Mouse (Mus musculus): ENCODE data around the gene Btg2. TPM values are rescaled to one million over a fixed set of nuclear protein-coding genes. Genes with fewer than 3 reads are reported as not detected.

The Btg2 gene
- polyA plus RNA-seq, 1 experiment from 2014 or later = 105 TPM

DNA sequence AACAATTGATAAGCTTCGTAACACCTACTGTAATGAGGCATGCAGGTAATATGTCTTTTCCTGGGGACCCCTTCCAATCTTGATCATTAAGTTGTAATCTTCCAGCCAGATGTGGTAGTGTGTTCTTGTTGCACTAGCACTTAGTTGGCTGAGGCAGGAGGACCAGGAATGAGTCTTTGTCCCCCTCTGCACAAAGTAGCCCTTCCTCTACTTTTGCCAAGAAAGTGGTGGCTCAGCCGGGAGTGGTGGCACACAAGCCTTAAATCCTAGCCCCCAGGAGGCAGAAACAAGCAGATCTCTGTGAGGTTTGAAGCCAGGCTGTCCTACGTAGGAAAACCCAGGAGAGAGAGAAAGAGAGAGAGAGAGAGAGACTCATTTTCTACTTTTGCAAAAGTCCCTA is 17.0 kb downstream of the Btg2 start:
- H3K27ac ChIP-seq = peak overlapping the region; percentile 98
- no peak overlapping the region for H3K9ac ChIP-seq
- H3K4me2 ChIP-seq (replicated peaks) = peak overlapping the region; percentile 71; the same call in 1 of the 2 replicates
- H3K27me3 ChIP-seq = no peaks in the 10 kb centered on the region
- no peaks in the 10 kb centered on the region for H3K9me3 ChIP-seq (replicated peaks)
- H3K4me1 ChIP-seq = peaks cover 75% of the 10 kb centered on the region
- no peak for ATAC-seq (ENCODE audit: low FRiP score)
- 33% methylated on average over 3 of the region's 3 CpGs for WGBS
- H3K4me3 ChIP-seq = no peak overlapping the region
- no peaks in the 10 kb centered on the region for H3K36me3 ChIP-seq

DNA sequence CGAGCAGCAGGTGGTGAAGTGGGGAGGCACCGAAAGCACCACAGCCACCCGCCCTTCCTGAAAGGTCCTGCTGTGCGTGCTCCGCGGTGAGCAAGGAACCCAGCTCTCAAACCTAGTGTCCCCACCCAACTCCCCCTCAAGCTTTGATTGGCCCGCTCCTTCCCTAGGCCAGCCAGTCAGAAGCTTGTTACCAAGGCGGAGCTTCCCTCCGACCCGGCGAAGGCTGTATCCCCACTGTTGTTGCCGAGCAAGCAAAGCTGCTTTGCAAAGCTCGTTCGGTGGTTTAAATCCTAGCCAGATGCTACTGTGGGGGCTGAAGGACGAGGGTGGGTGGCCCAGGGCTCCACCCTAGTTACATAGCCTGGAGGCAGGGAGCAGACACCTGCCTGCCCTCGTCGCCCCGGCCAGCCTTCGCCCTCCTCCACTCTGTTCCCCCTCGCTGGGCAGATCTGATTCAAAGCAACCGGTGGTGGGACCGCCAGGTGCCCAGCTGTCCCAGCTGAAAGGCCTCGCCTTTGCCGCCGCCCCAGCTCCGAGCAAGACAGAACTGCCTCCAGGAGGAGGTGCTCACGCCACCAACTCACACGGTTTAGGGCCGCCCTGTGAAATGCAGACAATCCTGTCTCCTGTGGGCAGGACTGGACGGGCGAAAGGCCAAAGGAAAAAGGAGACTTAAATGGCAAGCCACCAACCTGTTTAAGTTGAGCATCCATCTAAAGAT is 17.9 kb downstream of the Btg2 start:
- Histone ChIP-seq H3K9me3 (replicated peaks) (no peaks in the 10 kb centered on the region), H3K4me1 (peaks cover 66% of the 10 kb centered on the region), H3K36me3 (no peaks in the 10 kb centered on the region), H3K4me3 (peak overlapping the region; percentile 35), H3K4me2 (replicated peaks) (peak overlapping the region; percentile 71), H3K9ac (peak overlapping the region; percentile 57), H3K27me3 (no peaks in the 10 kb centered on the region), H3K27ac (peak overlapping the region; percentile 98)
- peak; percentile 78 for ATAC-seq (ENCODE audit: low FRiP score)
- WGBS = under 1% methylated on average over 31 of the region's 31 CpGs

DNA sequence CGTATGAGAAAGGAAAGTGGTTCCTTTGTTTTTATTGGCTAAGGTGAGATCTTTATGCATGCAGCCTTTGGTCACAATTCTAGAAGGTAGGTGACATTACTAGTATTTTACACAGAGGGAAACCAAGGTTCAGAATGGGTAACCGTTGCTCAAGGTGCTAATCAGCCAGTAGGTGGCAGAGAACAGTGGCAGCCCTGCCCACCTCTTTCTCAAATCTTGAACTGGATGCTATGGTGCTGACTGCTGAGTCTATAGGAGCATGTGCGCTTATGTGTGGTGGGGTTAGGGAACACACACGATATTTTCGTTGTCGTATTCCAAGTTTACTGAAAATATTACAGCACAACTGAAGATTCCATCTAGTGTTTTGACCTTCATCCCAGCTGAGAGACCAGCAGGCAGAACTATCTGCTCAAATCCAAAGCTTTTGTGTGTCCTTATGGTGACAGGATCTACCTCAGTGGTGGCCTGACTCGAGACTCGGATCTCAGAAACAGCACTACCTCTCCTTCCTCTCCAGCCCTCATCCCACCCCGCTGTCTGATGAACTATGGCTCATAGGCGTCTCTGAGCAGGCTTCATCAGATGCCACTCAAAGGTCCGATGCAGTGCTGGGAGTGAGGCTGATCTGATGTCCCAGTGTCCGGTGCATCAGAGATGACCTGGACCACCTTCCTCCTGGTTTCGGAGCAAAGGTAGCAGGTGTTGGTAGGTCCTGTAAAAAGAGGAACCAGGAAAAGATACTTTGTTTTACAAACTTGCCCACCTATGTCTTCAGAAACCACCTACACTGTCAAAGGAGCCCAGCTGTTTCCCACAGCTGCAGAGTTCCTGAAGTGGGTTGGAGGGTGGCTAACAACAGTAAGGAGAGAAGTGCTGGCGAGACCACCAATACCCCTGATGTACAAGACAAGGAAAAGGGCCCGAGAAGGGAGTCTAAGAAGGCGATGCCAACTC is 18.9 kb downstream of the Btg2 start:
- WGBS = 73% methylated on average over 16 of the region's 16 CpGs
- Histone ChIP-seq H3K4me3 (peak overlapping the region; percentile 35), H3K9ac (0 out of 2 replicates have a peak overlapping the region, but pooled peaks have one; percentile 36)

GRCm38 (mm10) chr1:134058870-134059269 is 20.1 kb downstream of the Btg2 start:
- peaks cover 47% of the 10 kb centered on the region for H3K4me1 ChIP-seq

More for the DNA sequence above, 18.9 kb downstream of the Btg2 start:
- no peaks in the 10 kb centered on the region for H3K27me3 ChIP-seq
- H3K36me3 ChIP-seq = no peaks in the 10 kb centered on the region
- H3K27ac ChIP-seq = peak overlapping the region; percentile 98
- ATAC-seq (ENCODE audit: low FRiP score) = no peak
- no peaks in the 10 kb centered on the region for H3K9me3 ChIP-seq (replicated peaks)
- H3K4me2 ChIP-seq (replicated peaks) = peak overlapping the region; percentile 71
- H3K4me1 ChIP-seq = peaks cover 57% of the 10 kb centered on the region

DNA sequence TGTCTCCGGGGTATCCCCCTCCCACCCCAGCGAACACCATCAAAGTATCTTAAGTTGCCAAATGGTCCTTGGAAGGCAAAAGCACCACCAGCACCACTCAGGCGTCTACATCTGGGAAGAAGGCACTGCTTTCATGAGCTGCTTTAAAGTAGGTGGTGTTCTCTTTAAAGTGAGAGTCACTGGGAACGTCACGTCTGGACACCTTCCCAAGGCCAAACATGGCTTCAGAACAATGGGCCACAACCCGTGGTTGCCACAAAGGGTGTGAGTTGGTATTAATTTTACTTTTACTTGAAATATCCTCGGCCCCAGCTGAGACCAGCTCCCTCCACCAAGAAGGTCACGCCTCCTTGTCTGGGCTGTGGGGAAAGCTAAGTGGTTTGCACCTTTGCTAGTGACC is 21.2 kb downstream of the Btg2 start:
- H3K4me3 ChIP-seq = no peak overlapping the region
- no peaks in the 10 kb centered on the region for H3K27me3 ChIP-seq
- 87% methylated on average over 8 of the region's 8 CpGs for WGBS
- no peak overlapping the region for H3K4me2 ChIP-seq (replicated peaks)
- peaks cover 36% of the 10 kb centered on the region for H3K4me1 ChIP-seq
- ATAC-seq (ENCODE audit: low FRiP score) = no peak
- H3K9me3 ChIP-seq (replicated peaks) = no peaks in the 10 kb centered on the region
- no peaks in the 10 kb centered on the region for H3K36me3 ChIP-seq
- H3K27ac ChIP-seq = no peak overlapping the region
- H3K9ac ChIP-seq = no peak overlapping the region

More at GRCm38 (mm10) chr1:134058870-134059269, 20.1 kb downstream of the Btg2 start:
- Histone ChIP-seq H3K9me3 (replicated peaks) (no peaks in the 10 kb centered on the region), H3K27me3 (no peaks in the 10 kb centered on the region), H3K27ac (no peak overlapping the region), H3K4me3 (no peak overlapping the region), H3K4me2 (replicated peaks) (no peak overlapping the region), H3K36me3 (no peaks in the 10 kb centered on the region), H3K9ac (no peak overlapping the region)
- WGBS = 73% methylated on average over 6 of the region's 6 CpGs
- ATAC-seq (ENCODE audit: low FRiP score) = no peak

DNA sequence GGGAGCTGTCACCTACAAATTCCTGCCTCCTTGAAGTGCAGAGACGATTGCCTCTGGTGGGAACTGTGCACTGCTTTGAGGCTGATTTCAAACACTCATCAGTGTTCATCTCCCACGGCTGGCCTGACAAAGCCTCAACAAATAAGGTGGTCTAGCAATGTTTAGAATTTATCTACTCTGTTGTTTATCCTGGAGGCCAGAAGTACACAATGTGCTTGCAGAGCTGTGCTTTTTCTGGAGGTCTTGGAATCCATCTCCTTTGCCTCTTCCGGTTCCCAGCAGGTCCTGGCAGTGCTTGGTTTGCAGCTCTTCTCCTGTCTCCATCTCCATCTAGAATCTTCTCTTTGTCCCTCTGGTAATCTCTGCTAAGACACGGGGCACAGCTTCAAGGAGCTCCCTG is 22.6 kb downstream of the Btg2 start:
- Histone ChIP-seq H3K4me2 (replicated peaks) (no peak overlapping the region), H3K27ac (no peak overlapping the region), H3K4me1 (peaks cover 21% of the 10 kb centered on the region), H3K36me3 (no peaks in the 10 kb centered on the region), H3K9me3 (replicated peaks) (no peaks in the 10 kb centered on the region), H3K4me3 (no peak overlapping the region), H3K9ac (no peak overlapping the region), H3K27me3 (no peaks in the 10 kb centered on the region)
- no peak for ATAC-seq (ENCODE audit: low FRiP score)
- WGBS = 78% methylated on average over 4 of the region's 4 CpGs

DNA sequence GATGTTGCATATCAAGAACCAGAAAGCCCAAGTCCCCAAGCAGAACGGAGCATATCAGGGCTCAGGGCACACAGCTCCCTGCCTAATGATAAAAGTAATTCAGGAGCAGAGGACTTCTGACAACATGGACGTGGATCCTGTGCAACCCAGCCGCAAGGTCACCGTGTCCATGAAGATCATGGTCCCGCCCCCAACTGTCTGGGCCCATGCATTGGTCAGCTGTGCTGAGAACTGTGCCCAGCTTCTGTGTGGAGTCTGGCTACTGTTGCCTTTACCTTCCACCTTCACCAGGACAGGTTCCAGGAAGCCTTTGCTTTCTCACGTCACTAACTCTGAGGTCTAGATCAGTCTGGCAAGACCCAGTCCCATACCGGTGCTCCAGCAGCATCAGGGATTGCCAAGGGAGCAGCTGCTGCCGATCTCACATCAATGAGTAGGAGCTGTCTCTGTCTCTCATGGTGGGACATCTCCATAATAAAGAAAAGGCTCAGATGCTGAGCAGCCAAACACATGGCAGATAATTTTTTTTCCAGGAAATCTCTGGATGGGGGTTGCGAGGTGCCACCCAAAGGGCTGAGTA is 23.2 kb downstream of the Btg2 start:
- peaks cover 16% of the 10 kb centered on the region for H3K4me1 ChIP-seq
- WGBS = 70% methylated on average over 9 of the region's 9 CpGs
- no peaks in the 10 kb centered on the region for H3K36me3 ChIP-seq
- ATAC-seq (ENCODE audit: low FRiP score) = no peak
- H3K4me2 ChIP-seq (replicated peaks) = no peak overlapping the region
- H3K4me3 ChIP-seq = no peak overlapping the region
- H3K27ac ChIP-seq = peak overlapping the region; percentile 8; the same call in 1 of the 2 replicates
- no peak overlapping the region for H3K9ac ChIP-seq
- H3K9me3 ChIP-seq (replicated peaks) = no peaks in the 10 kb centered on the region
- H3K27me3 ChIP-seq = no peaks in the 10 kb centered on the region

- no peak overlapping the region for H3K4me3 ChIP-seq
- ATAC-seq (ENCODE audit: low FRiP score) = no peak
- 79% methylated on average over 9 of the region's 9 CpGs for WGBS
- H3K36me3 ChIP-seq = no peaks in the 10 kb centered on the region
- no peaks in the 10 kb centered on the region for H3K9me3 ChIP-seq (replicated peaks)
- no peaks in the 10 kb centered on the region for H3K27me3 ChIP-seq
- no peak overlapping the region for H3K4me2 ChIP-seq (replicated peaks)
- H3K4me1 ChIP-seq = peaks cover 10% of the 10 kb centered on the region
- no peak overlapping the region; the same call in 1 of the 2 replicates for H3K27ac ChIP-seq
- H3K9ac ChIP-seq = no peak overlapping the region
Measured at GRCm38 (mm10) chr1:134055058-134055457, 23.9 kb downstream of the Btg2 start.

GRCm38 (mm10) chr1:134053207-134053606 is 25.7 kb downstream of the Btg2 start:
- Histone ChIP-seq H3K4me2 (replicated peaks) (no peak overlapping the region), H3K27me3 (no peaks in the 10 kb centered on the region), H3K4me1 (0 out of 2 replicates have a peak, but pooled peaks cover 5% of the 10 kb centered on the region), H3K9ac (no peak overlapping the region), H3K4me3 (no peak overlapping the region), H3K9me3 (replicated peaks) (no peaks in the 10 kb centered on the region), H3K36me3 (no peaks in the 10 kb centered on the region), H3K27ac (no peak overlapping the region)
- 5% methylated on average over 6 of the region's 6 CpGs for WGBS
- peak; percentile 26; the same call in 1 of the 2 replicates for ATAC-seq (ENCODE audit: low FRiP score)

- H3K36me3 ChIP-seq = no peaks in the 10 kb centered on the region
- no peaks in the 10 kb centered on the region for H3K9me3 ChIP-seq (replicated peaks)
- ATAC-seq (ENCODE audit: low FRiP score) = no peak
- H3K4me1 ChIP-seq = peaks cover 4% of the 10 kb centered on the region
- no peak overlapping the region for H3K27ac ChIP-seq
- H3K9ac ChIP-seq = no peak overlapping the region
- H3K27me3 ChIP-seq = no peaks in the 10 kb centered on the region
- no peak overlapping the region for H3K4me2 ChIP-seq (replicated peaks)
- H3K4me3 ChIP-seq = no peak overlapping the region
- 72% methylated on average over 6 of the region's 6 CpGs for WGBS
Measured at GRCm38 (mm10) chr1:134049542-134049941, 29.4 kb downstream of the Btg2 start.

DNA sequence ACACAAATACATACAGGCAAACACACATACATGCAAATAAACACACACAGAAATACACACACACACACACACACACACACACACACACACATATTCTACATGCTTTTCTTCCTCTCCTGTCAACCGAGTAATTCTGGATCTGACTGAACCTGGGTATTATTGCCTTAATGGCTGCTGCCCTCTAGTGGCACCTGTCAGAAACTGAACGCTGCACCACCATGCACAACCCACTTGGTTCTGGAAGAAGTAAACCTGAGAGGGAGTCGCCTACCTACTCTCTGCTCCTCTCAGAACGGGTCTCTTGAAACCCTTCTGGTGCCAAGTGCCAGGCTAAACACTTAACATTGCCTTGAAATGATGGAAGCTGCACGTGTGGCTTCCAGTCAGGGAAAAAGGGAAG is 30.2 kb downstream of the Btg2 start:
- H3K4me2 ChIP-seq (replicated peaks) = no peak overlapping the region
- no peak for ATAC-seq (ENCODE audit: low FRiP score)

DNA sequence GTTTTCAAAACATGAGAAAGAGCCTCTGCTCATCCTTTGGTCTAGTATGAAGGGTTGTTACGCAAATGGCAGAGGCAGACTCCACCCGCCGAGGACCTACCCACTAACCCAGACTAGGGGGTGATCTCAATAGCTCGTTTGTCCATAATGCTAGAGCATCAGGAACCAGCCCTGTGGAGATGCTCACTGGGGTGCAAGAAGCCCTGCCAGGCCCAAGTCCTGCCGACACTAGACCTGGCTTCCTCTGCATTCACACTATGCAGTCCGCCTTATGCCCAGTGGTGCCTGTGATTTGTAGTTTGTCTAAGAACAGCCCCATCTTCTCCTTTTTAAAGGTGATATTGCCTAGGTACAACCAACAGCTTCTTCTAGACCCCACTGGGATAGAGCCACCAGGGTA is 31.5 kb downstream of the Btg2 start:
- no peak for ATAC-seq (ENCODE audit: low FRiP score)
- Histone ChIP-seq H3K4me3 (no peak overlapping the region), H3K36me3 (no peaks in the 10 kb centered on the region), H3K27me3 (no peaks in the 10 kb centered on the region), H3K4me2 (replicated peaks) (no peak overlapping the region), H3K9ac (no peak overlapping the region), H3K4me1 (peaks cover 14% of the 10 kb centered on the region), H3K9me3 (replicated peaks) (no peaks in the 10 kb centered on the region), H3K27ac (no peak overlapping the region)
- 78% methylated on average over 6 of the region's 6 CpGs for WGBS

More for the DNA sequence above, 30.2 kb downstream of the Btg2 start:
- H3K27me3 ChIP-seq = no peaks in the 10 kb centered on the region
- H3K9ac ChIP-seq = no peak overlapping the region
- 3% methylated on average over 5 of the region's 5 CpGs for WGBS
- no peaks in the 10 kb centered on the region for H3K9me3 ChIP-seq (replicated peaks)
- no peak overlapping the region for H3K4me3 ChIP-seq
- H3K27ac ChIP-seq = no peak overlapping the region
- no peaks in the 10 kb centered on the region for H3K36me3 ChIP-seq
- H3K4me1 ChIP-seq = peaks cover 4% of the 10 kb centered on the region

All from hindbrain, embryonic 12.5 days (tissue).